Comparison of ENCODE assay signal across 28 mouse cellular contexts in the genomic region with DNA sequence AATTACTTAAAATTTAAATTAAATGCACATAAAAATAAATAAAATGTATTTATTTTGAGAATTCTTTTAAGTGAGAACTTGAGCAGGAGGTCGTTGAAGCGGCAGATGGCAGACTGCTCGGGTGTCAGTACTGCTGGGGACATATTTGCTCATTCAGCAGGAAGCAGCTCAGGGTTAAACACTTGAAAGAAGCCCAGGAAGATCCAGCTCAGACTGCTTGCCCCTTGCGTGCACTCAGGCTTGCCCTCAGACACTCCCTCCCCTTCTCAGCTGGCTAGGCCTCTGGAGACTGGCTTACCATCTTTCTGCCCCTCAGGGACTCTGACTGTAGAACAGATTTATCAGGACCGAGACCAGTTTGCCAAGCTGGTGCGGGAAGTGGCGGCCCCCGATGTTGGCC. TPM values are rescaled to one million over a fixed set of nuclear protein-coding genes. Genes with fewer than 3 reads are reported as not detected.
A peak's percentile ranks its signal among the peaks of the same experiment; 100 is the strongest.
DNase-seq lines count a peak whose midpoint lies in the region; ATAC-seq and TF ChIP-seq lines count a peak whose summit lies in the region.
"Had no signal": no experiment of that assay in that cellular context is flagged by ENCODE, and none has a peak within 500 bp of the region (broad histone marks: within the 10 kb centered on the region; RNA-seq: fewer than 3 reads in every experiment).

No protein-coding gene starts in this region.

- H3K36me3 ChIP-seq in kidney, embryonic 15.5 days, result peaks cover 69% of the 10 kb centered on the region
- peaks cover 45% of the 10 kb centered on the region for H3K36me3 ChIP-seq in kidney, embryonic 14.5 days (ENCODE audit: control insufficient read depth, insufficient read depth, low read length)
- H3K36me3 ChIP-seq in liver, embryonic 13.5 days, result peaks cover 47% of the 10 kb centered on the region
- no peaks in the 10 kb centered on the region; the same call in 1 of the 2 replicates for H3K36me3 ChIP-seq in ES-Bruce4 (ENCODE audit: control insufficient read depth, insufficient read depth, low read length, poor library complexity, severe bottlenecking)

- H3K4me3 ChIP-seq in kidney, embryonic 15.5 days (replicated peaks), result no peak overlapping the region
- no peak overlapping the region for H3K4me3 ChIP-seq in kidney, embryonic 14.5 days (ENCODE audit: low read length)
- H3K4me3 ChIP-seq in liver, embryonic 13.5 days (replicated peaks), result no peak overlapping the region
- H3K4me3 ChIP-seq in ES-Bruce4 (ENCODE audit: low read depth, low read length), result no peak overlapping the region
- H3K4me3 ChIP-seq: embryonic facial prominence, embryonic 12.5 days; embryonic facial prominence, embryonic 15.5 days; gastrocnemius, adult 2 months; heart, embryonic 12.5 days; heart, embryonic 15.5 days had no signal

- H3K4me1 ChIP-seq in kidney, embryonic 15.5 days, result no peaks in the 10 kb centered on the region
- no peaks in the 10 kb centered on the region for H3K4me1 ChIP-seq in kidney, embryonic 14.5 days (ENCODE audit: control insufficient read depth, insufficient read depth, low read length)
- H3K4me1 ChIP-seq in liver, embryonic 13.5 days (replicated peaks), result peaks cover 50% of the 10 kb centered on the region
- no peaks in the 10 kb centered on the region for H3K4me1 ChIP-seq in ES-Bruce4 (ENCODE audit: control insufficient read depth, insufficient read depth, low read length)
- H3K4me1 ChIP-seq: embryonic facial prominence, embryonic 12.5 days; embryonic facial prominence, embryonic 15.5 days had no signal

- no peak for DNase-seq in liver, embryonic 13.5 days
- DNase-seq in liver, result no peak
- DNase-seq in left cerebral cortex, adult 18-20 months (ENCODE audit: low spot score in 2 of 2), result no peak
- DNase-seq: adrenal gland, adult 2 months; adrenal gland, postnatal 14 days; cerebellum, adult 11 months; cerebellum, adult 9-11 months; cerebellum, postnatal 25 days; forebrain, postnatal 0 days; gastrocnemius, adult 2 months; gastrocnemius, postnatal 14 days; heart, adult 18-20 months; heart, postnatal 10 days; heart, postnatal 36 days had no signal

- H3K4me2 ChIP-seq in kidney, embryonic 15.5 days, result no peak overlapping the region
- no peak overlapping the region for H3K4me2 ChIP-seq in kidney, embryonic 14.5 days (replicated peaks; ENCODE audit: low read depth, low read length)
- no peak overlapping the region for H3K4me2 ChIP-seq in liver, embryonic 13.5 days
- H3K4me2 ChIP-seq: embryonic facial prominence, embryonic 12.5 days; embryonic facial prominence, embryonic 15.5 days; heart, embryonic 12.5 days; heart, embryonic 15.5 days; hindbrain, embryonic 14.5 days had no signal

- no peaks in the 10 kb centered on the region for H3K9me3 ChIP-seq in kidney, embryonic 15.5 days (replicated peaks)
- H3K9me3 ChIP-seq in kidney, embryonic 14.5 days (ENCODE audit: control insufficient read depth, low read length), result no peaks in the 10 kb centered on the region
- no peaks in the 10 kb centered on the region for H3K9me3 ChIP-seq in liver, embryonic 13.5 days (replicated peaks)
- no peaks in the 10 kb centered on the region for H3K9me3 ChIP-seq in ES-Bruce4 (replicated peaks; ENCODE audit: control insufficient read depth, insufficient read depth, low read length, poor library complexity, severe bottlenecking)
- H3K9me3 ChIP-seq: embryonic facial prominence, embryonic 12.5 days; embryonic facial prominence, embryonic 15.5 days; G1E; heart, embryonic 12.5 days; heart, embryonic 15.5 days had no signal

- TF ChIP-seq POLR2A in ES-Bruce4 (IDR thresholded peaks at IDR 0.05; ENCODE audit: insufficient read depth, low read length), result no peak

- H3K9ac ChIP-seq in kidney, embryonic 15.5 days, result no peak overlapping the region
- no peak overlapping the region for H3K9ac ChIP-seq in kidney, embryonic 14.5 days (ENCODE audit: low read depth, low read length)
- no peak overlapping the region for H3K9ac ChIP-seq in liver, embryonic 13.5 days
- 0 out of 2 replicates have a peak overlapping the region, but pooled peaks have one; percentile 5 for H3K9ac ChIP-seq in ES-Bruce4 (ENCODE audit: low read depth, poor library complexity, severe bottlenecking)
- H3K9ac ChIP-seq: embryonic facial prominence, embryonic 12.5 days; embryonic facial prominence, embryonic 15.5 days; forebrain, postnatal 0 days; heart, embryonic 12.5 days; heart, embryonic 15.5 days; hindbrain, embryonic 14.5 days had no signal

- no peak for TF ChIP-seq CTCF in ES-Bruce4 (IDR thresholded peaks at IDR 0.05; ENCODE audit: low read depth, low read length)

- no peak for ATAC-seq in kidney, embryonic 15.5 days (replicated peaks; ENCODE audit: low FRiP score)
- ATAC-seq in kidney, embryonic 14.5 days (ENCODE audit: low FRiP score, low TSS enrichment), result no peak
- no peak for ATAC-seq in liver, embryonic 13.5 days (ENCODE audit: low read depth)
- ATAC-seq: CD4-positive, CD25-positive, alpha-beta regulatory T cell, adult 4 months; forebrain, embryonic 14.5 days; forebrain, postnatal 0 days; hindbrain, postnatal 0 days; inflammation-experienced regulatory T-cells, adult 6 months; Patski had no signal

- TF ChIP-seq EP300 in ES-Bruce4 (IDR thresholded peaks at IDR 0.05; ENCODE audit: insufficient read depth, low read depth, low read length), result no peak

- 0 out of 2 replicates have a peak overlapping the region, but pooled peaks have one; percentile 9 for H3K27ac ChIP-seq in kidney, embryonic 15.5 days
- H3K27ac ChIP-seq in kidney, embryonic 14.5 days (ENCODE audit: low read depth, low read length), result no peak overlapping the region
- H3K27ac ChIP-seq in liver, embryonic 13.5 days, result peak overlapping the region; percentile 14
- no peak overlapping the region for H3K27ac ChIP-seq in ES-Bruce4 (ENCODE audit: insufficient read depth, low read length)
- H3K27ac ChIP-seq: embryonic facial prominence, embryonic 12.5 days; embryonic facial prominence, embryonic 15.5 days; gastrocnemius, adult 2 months; heart, embryonic 15.5 days; hindbrain, embryonic 14.5 days; hindbrain, postnatal 0 days had no signal

- 58% methylated on average over 8 of the region's 8 CpGs for WGBS in kidney, embryonic 15.5 days
- WGBS in kidney, embryonic 14.5 days, result 62% methylated on average over 8 of the region's 8 CpGs
- WGBS in liver, embryonic 13.5 days (ENCODE audit: insufficient replicate concordance), result 83% methylated on average over 8 of the region's 8 CpGs

- no peaks in the 10 kb centered on the region for H3K27me3 ChIP-seq in kidney, embryonic 15.5 days
- no peaks in the 10 kb centered on the region for H3K27me3 ChIP-seq in kidney, embryonic 14.5 days (ENCODE audit: control insufficient read depth, insufficient read depth, low read length)
- no peaks in the 10 kb centered on the region for H3K27me3 ChIP-seq in liver, embryonic 13.5 days
- H3K27me3 ChIP-seq in ES-Bruce4 (ENCODE audit: control insufficient read depth, insufficient read depth, low read length, poor library complexity, severe bottlenecking), result no peaks in the 10 kb centered on the region
- H3K27me3 ChIP-seq: embryonic facial prominence, embryonic 12.5 days; embryonic facial prominence, embryonic 15.5 days; heart, embryonic 12.5 days; heart, embryonic 15.5 days; Patski had no signal

RNA-seq across cellular contexts. Expression of a gene that starts 19.2 kb away (rescaled TPM):
- 46.1 and 53.2 TPM in 2 replicates for polyA plus RNA-seq in kidney, embryonic 15.5 days (2015; fragmentation: Nextera tagmentation; extraction: Ambion mirVana)
- 25.6 and 45.7 TPM in 2 replicates for polyA plus RNA-seq in kidney, embryonic 14.5 days (2014; fragmentation: Nextera tagmentation; extraction: Ambion mirVana)
- polyA plus RNA-seq in liver, embryonic 13.5 days (2015; fragmentation: Nextera tagmentation; extraction: Ambion mirVana), result 24.6 and 27.1 TPM in 2 replicates
- 76.6 and 85.5 TPM in 2 replicates for polyA plus RNA-seq in ES-Bruce4 (2011; ENCODE audit: insufficient read depth, insufficient read length, low read depth, missing spikeins)
- 10 to 100 TPM; 93.0 to 93.2 TPM for total RNA-seq in left cerebral cortex, adult 18-20 months (2021)

RNA-seq across cellular contexts. Expression of a gene that starts 23.2 kb away (rescaled TPM):
- 34.2 and 38.4 TPM in 2 replicates for polyA plus RNA-seq in kidney, embryonic 15.5 days (2015; fragmentation: Nextera tagmentation; extraction: Ambion mirVana)
- 35.2 and 40.1 TPM in 2 replicates for polyA plus RNA-seq in kidney, embryonic 14.5 days (2014; fragmentation: Nextera tagmentation; extraction: Ambion mirVana)
- polyA plus RNA-seq in liver, embryonic 13.5 days (2015; fragmentation: Nextera tagmentation; extraction: Ambion mirVana), result 19.1 and 20.2 TPM in 2 replicates
- 24.0 and 25.1 TPM in 2 replicates for polyA plus RNA-seq in ES-Bruce4 (2011; ENCODE audit: insufficient read depth, insufficient read length, low read depth, missing spikeins)
- 10 to 100 TPM; 18.4 to 19.0 TPM for total RNA-seq in left cerebral cortex, adult 18-20 months (2021)

RNA-seq across cellular contexts. Expression of a gene that starts 24.9 kb away (rescaled TPM):
- polyA plus RNA-seq in kidney, embryonic 15.5 days (2015; fragmentation: Nextera tagmentation; extraction: Ambion mirVana), result 16.6 and 18.3 TPM in 2 replicates
- polyA plus RNA-seq in kidney, embryonic 14.5 days (2014; fragmentation: Nextera tagmentation; extraction: Ambion mirVana), result 20.3 and 20.4 TPM in 2 replicates
- 18.2 and 19.3 TPM in 2 replicates for polyA plus RNA-seq in liver, embryonic 13.5 days (2015; fragmentation: Nextera tagmentation; extraction: Ambion mirVana)
- polyA plus RNA-seq in ES-Bruce4 (2011; ENCODE audit: insufficient read depth, insufficient read length, low read depth, missing spikeins), result 8.7 and 10.7 TPM in 2 replicates
- 1 to 10 TPM; 5.1 to 6.9 TPM for total RNA-seq in left cerebral cortex, adult 18-20 months (2021)

RNA-seq across cellular contexts. Expression of a gene that starts 37.5 kb away (rescaled TPM):
- polyA plus RNA-seq in kidney, embryonic 15.5 days (2015; fragmentation: Nextera tagmentation; extraction: Ambion mirVana), result 14.5 and 18.2 TPM in 2 replicates
- 15.3 and 16.9 TPM in 2 replicates for polyA plus RNA-seq in kidney, embryonic 14.5 days (2014; fragmentation: Nextera tagmentation; extraction: Ambion mirVana)
- polyA plus RNA-seq in liver, embryonic 13.5 days (2015; fragmentation: Nextera tagmentation; extraction: Ambion mirVana), result 3.7 and 5.5 TPM in 2 replicates
- polyA plus RNA-seq in ES-Bruce4 (2011; ENCODE audit: insufficient read depth, insufficient read length, low read depth, missing spikeins), result 17.5 and 18.1 TPM in 2 replicates
- 10 to 100 TPM; 29.5 to 30.0 TPM for total RNA-seq in left cerebral cortex, adult 18-20 months (2021)

Comparison
In these comparisons a context has a peak if more than half of its experiments do, and no peak if none do; other contexts are left out.
1. H3K27ac ChIP-seq: peak in kidney, embryonic 15.5 days (single experiment) and liver, embryonic 13.5 days (single experiment); none in kidney, embryonic 14.5 days (single experiment) and ES-Bruce4 (single experiment).